Mouse (Mus musculus) skeletal muscle tissue, adult 2 months (tissue): ENCODE measurements around the gene Twf1.

Source experiments
- DNase-seq: peaks from one replicate; pipeline ENCODE4 v3.0.0-alpha.2; 2012; ENCODE audit warnings: low read depth, low spot score

Gene Twf1

GRCm38 (mm10) chr15:94572746-94573145 is 16.9 kb downstream of the Twf1 start:
- DNase-seq = no peak

GRCm38 (mm10) chr15:94571501-94571900 is 18.2 kb downstream of the Twf1 start:
- no peak for DNase-seq

GRCm38 (mm10) chr15:94568496-94569182 is 21.1 kb downstream of the Twf1 start:
- no peak for DNase-seq

- no peak for DNase-seq
Observed at GRCm38 (mm10) chr15:94565854-94566253, 23.8 kb downstream of the Twf1 start.

- DNase-seq = no peak
Observed at GRCm38 (mm10) chr15:94564909-94565308, 24.8 kb downstream of the Twf1 start.

GRCm38 (mm10) chr15:94558895-94559656 is 30.6 kb downstream of the Twf1 start:
- no peak for DNase-seq

- peak; percentile 49 for DNase-seq
Observed at GRCm38 (mm10) chr15:94557442-94557841, 32.2 kb downstream of the Twf1 start.

GRCm38 (mm10) chr15:94553536-94553935 is 36.2 kb downstream of the Twf1 start:
- no peak for DNase-seq

GRCm38 (mm10) chr15:94544844-94545243 is 44.8 kb downstream of the Twf1 start:
- DNase-seq = no peak

- DNase-seq = no peak
Observed at GRCm38 (mm10) chr15:94544052-94544636, 45.5 kb downstream of the Twf1 start.

- peak; percentile 95 for DNase-seq
Observed at GRCm38 (mm10) chr15:94543409-94544051, 46.2 kb downstream of the Twf1 start, which contains the start of the genes Pus7l and Irak4. Pus7l (minus strand) TSS chr15:94543547. Irak4 (plus strand) TSS chr15:94543643.

GRCm38 (mm10) chr15:94542567-94543408 is 46.9 kb downstream of the Twf1 start:
- DNase-seq = no peak

GRCm38 (mm10) chr15:94539296-94539695 is 50.4 kb downstream of the Twf1 start:
- DNase-seq = no peak

- no peak for DNase-seq
Observed at GRCm38 (mm10) chr15:94535521-94535920, 54.2 kb downstream of the Twf1 start.

GRCm38 (mm10) chr15:94532956-94533355 is 56.7 kb downstream of the Twf1 start:
- DNase-seq = no peak

- no peak for DNase-seq
Observed at GRCm38 (mm10) chr15:94532306-94532705, 57.4 kb downstream of the Twf1 start.

GRCm38 (mm10) chr15:94530519-94530918 is 59.2 kb downstream of the Twf1 start:
- DNase-seq = no peak
